Mouse (Mus musculus) midbrain, embryonic 10.5 days (tissue): Measurements from ENCODE around the gene Ddx5. TPM values are rescaled to one million over a fixed set of nuclear protein-coding genes. Genes with fewer than 3 reads are reported as not detected.
A peak's percentile ranks its signal among the peaks of the same experiment; 100 is the strongest.

Experiments
- microRNA-seq: library from miRNA; unstranded; fragments of <30 nt; microRNA quantifications from one replicate; pipeline ENCODE4, GENCODE M21; 2017
- polyA plus RNA-seq: library from polyadenylated mRNA; unstranded; fragments of >200 nt; fragmentation: Nextera tagmentation; extraction: Ambion mirVana; gene quantifications from 2 replicates; pipeline ENCODE4 v1.2.1, GENCODE M21; 2016

Ddx5 gene
- polyA plus RNA-seq, 1 experiment from 2014 or later: 295 TPM

Small RNA genes lying within 50 kb of the gene (microRNA-seq; reads per million reads assigned to microRNA genes)
- gene Gm25994: not detected
- gene Mir3064: 13.5 reads per million, percentile 26 among the genes with 10 or more reads in this experiment

Other genes with a start within 250 kb of the Ddx5 start
- gene Tex2, start 175.8 kb downstream of the Ddx5 start, polyA plus RNA-seq: 5.6 and 7.5 TPM in 2 replicates
- gene Pecam1, start 38.6 kb downstream of the Ddx5 start, polyA plus RNA-seq: 15.3 and 17.2 TPM in 2 replicates
- gene Milr1, start 38.0 kb downstream of the Ddx5 start, polyA plus RNA-seq: 0.67 and 1.1 TPM in 2 replicates
- gene Polg2, start 9.6 kb downstream of the Ddx5 start, polyA plus RNA-seq: 10.2 and 10.7 TPM in 2 replicates
- gene Cep95, start 67 bp upstream of the Ddx5 start, polyA plus RNA-seq: 18.0 and 19.1 TPM in 2 replicates
- 12.1 and 13.8 TPM in 2 replicates for gene Smurf2, start 131.5 kb upstream of the Ddx5 start, polyA plus RNA-seq
- 746 and 771 TPM in 2 replicates for gene Kpna2, start 210.4 kb upstream of the Ddx5 start, polyA plus RNA-seq
- gene 1810010H24Rik, start 236.5 kb upstream of the Ddx5 start, polyA plus RNA-seq: 2.0 and 3.2 TPM in 2 replicates